Mouse (Mus musculus) T-helper 2 cell (primary cell): Measurements from ENCODE around the gene Gbx2.

Experiments used
- in situ Hi-C: fragments of 300-600 bp; cut with MboI, MseI; formaldehyde crosslinking; loops from one replicate; pipeline ENCODE4 v1.15.1; 2025; ENCODE audit warnings: high pct_unique_total_duplicates

Gbx2 gene

GRCm38 (mm10) chr1:89912392-89912791 is 18.6 kb downstream of the Gbx2 start:
- in situ Hi-C loops = no loop called here

DNA sequence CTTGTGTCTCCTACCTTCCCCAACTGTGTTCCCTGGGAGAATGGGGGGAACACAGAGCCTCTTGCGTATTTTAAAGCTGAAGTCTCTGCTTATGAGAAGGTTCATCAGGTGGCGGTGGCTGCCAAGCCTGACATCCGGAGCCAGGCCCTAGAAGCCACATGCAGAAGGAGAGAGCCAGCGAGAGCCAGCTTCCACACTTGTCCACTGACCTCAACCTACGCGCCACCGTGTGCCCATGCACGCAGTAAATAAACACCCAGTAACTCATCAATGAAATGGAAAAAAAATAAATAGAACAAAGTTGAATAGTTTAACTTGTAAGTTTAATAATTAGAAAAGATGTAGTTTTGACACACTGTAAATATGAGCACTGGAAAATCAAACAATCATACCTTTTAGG is 21.2 kb downstream of the Gbx2 start:
- in situ Hi-C loops = no loop called here

GRCm38 (mm10) chr1:89902641-89903040 is 28.3 kb downstream of the Gbx2 start:
- in situ Hi-C loops = no loop called here

DNA sequence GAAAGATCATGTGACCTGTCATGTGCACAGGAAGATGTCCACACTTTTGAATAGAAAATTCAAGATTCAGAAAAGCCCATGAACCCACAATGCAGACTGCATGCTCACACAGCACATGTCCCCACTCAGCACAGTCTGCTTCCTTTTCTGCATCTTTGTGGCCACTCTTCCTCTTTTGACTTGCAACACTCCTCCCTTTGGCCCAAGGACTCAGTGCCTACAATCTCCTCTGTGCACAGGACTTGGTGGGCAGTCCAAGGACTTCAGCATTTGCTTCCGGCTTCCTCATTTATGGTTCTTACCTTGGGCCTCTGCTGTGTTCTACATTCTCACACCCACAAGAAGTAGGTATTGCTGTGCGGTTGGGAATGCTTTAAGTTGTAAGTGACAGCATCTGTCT is 28.7 kb downstream of the Gbx2 start:
- in situ Hi-C loops = no loop called here

GRCm38 (mm10) chr1:89901381-89901780 is 29.6 kb downstream of the Gbx2 start:
- in situ Hi-C loops = no loop called here

DNA sequence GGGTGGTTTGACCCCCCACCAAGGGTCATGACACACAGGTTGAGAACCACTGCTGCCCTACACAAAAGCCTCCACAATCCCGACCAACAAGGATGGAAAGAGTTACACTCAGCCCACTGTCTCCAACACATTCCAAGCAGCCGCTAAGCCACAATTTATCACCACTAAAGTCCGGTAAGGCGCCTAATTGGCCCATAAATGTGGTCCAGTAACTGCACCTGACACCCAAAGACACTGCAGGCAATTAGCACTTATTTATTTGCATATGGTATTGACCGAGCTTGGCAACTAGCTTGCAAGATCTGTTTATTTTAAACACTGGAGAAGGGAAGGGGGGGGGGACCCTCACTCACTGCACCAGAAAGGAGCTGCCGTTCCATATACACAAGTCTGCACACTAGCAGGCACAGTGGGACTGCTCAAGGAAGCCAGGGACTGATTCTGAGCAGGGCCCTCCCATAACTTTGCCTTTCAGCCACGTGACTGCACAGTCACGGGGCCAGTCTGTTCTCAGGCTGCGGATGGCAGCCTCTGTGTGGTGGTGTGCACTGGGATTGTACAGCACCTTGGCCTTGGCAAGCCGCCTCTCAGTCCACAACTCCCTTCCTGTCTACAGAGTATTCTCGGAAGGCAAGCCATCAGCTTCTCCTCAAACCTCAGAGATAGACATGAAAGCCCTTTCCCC is 31.1 kb downstream of the Gbx2 start:
- in situ Hi-C loops = no loop called here

DNA sequence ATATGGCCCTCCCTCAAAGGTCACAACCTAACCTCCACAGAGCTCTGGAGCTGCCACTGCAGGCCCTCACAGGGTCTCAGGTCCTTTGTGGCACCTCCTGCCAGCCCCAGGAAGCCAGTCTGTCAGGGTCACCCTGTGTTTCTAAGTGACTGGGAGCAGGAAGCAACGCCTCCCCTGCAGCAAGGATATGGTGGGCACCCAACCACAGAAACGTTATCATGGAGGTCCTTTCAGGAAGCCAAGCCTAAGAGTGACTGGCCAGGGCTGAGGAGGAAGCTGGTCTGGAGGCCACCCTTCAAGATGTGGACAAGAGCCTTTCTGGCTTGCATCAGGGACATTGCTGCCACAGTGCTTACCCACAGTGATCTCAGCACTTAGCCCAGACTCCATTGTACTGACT is 31.9 kb downstream of the Gbx2 start:
- in situ Hi-C loops = no loop called here

GRCm38 (mm10) chr1:89895801-89896200 is 35.2 kb downstream of the Gbx2 start:
- in situ Hi-C loops = no loop called here

DNA sequence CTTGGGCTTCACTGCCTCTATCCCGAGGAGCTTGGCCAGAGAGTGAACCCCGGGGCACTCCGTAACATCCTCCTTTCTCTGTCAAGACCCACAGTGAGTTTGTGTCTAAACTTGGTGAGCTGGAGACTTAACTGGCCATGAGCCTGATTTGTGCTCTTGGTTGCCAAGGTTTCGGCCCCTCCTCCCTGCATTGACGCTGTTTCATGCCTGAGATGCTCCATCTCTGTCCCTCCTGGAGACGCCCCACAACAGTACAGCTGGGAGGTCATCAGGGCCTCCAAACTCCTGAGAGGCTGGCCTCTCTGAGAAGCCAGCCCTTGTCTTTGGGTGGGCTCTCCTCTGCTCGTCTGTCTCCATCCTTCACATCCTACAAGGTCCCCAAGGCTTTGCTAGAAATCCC is 38.7 kb downstream of the Gbx2 start:
- in situ Hi-C loops = no loop called here

DNA sequence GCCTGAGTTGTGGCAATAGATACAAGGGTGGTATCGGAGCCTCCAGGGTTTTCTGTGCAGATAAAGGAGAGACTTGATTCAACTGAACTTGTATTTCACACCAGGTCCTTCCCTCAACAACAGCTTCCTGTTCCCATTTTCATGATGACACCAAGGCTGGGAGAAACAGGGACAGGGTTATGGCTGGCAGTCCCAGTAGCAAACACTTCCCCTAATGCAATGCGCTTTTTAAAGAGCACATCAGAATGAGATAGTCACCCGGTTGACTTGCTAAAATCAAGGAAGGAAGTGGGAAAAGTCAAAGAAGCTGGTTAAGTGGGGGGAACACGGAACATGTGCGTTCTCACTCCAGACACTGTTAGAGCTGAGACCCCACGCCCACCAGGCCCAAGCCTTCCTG is 39.6 kb downstream of the Gbx2 start:
- in situ Hi-C loops = no loop called here

DNA sequence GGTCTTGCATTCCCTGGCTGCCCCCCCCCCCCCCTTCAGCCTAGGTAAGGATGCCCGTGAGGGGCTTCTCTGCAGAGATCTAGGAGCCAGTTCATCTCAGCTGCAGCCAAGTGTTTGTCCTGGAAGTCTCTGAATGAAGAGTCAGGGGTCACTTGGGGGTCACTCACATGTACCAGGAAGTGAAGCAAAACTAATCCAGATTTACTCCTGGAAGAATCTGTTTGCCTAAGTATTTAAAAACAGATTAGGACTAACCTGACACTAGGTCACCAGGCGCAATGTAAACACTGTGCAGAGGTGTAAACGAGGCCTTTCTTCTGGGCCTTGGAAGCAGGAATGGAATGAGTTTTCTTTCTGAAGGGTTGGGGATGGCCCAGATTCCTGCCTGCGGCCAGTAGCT is 45.3 kb downstream of the Gbx2 start:
- in situ Hi-C loops = no loop called here

- in situ Hi-C loops = no loop called here
Measured at GRCm38 (mm10) chr1:89884335-89884734, 46.6 kb downstream of the Gbx2 start.

GRCm38 (mm10) chr1:89880834-89881233 is 50.1 kb downstream of the Gbx2 start:
- in situ Hi-C loops = no loop called here

DNA sequence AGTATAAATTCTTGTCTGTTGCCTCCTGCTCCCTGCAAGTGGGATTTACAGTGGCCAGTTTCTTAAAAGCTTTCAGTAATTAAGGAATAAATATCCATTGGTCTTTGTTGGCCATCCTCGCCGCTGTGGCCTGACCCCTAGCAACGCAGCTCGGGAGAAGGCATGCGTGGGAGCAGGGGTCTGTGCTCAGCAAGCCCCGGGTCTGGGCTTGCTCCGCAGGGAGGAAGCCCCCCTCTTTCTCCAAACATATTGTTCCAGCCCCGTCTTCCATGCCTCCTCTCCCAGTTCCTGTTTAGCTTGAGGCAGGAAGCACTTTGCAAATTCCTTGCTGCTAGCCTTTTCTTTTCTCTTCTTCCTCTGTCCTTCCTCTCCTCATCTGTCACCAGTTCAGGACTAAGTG is 50.8 kb downstream of the Gbx2 start:
- in situ Hi-C loops = no loop called here

- in situ Hi-C loops = no loop called here
Measured at GRCm38 (mm10) chr1:89878496-89878895, 52.5 kb downstream of the Gbx2 start.
